Mouse (Mus musculus) heart, embryonic 11.5 days (tissue): ENCODE results near the gene Zg16. TPM values are rescaled to one million over a fixed set of nuclear protein-coding genes. Genes with fewer than 3 reads are reported as not detected.

Experiments used
- ATAC-seq: fragments of 200-750 bp; cut with Nextera tagmentation; replicated peaks from 2 replicates; pipeline ENCODE4 v1.8.0; 2017; ENCODE audit warnings: moderate library complexity; ENCODE audit not compliant: insufficient number of reproducible peaks, low FRiP score, low TSS enrichment
- H3K27ac ChIP-seq: fragments of 300-500 bp; sonication (generic); 2 replicates; pipeline ENCODE4 v1.5.1; 2014; ENCODE audit warnings: mild to moderate bottlenecking, low read depth, low read length
- H3K27me3 ChIP-seq: fragments of 300-500 bp; sonication (generic); 2 replicates; pipeline ENCODE4 v1.6.1; 2014; ENCODE audit warnings: mild to moderate bottlenecking, low read length, mixed read lengths; ENCODE audit not compliant: control insufficient read depth, insufficient read depth
- H3K36me3 ChIP-seq: fragments of 300-500 bp; sonication (generic); 2 replicates; pipeline ENCODE4 v1.6.1; 2014; ENCODE audit warnings: mild to moderate bottlenecking, low read length, moderate library complexity, mixed read lengths; ENCODE audit not compliant: control insufficient read depth, insufficient read depth
- H3K4me1 ChIP-seq: fragments of 300-500 bp; sonication (generic); 2 replicates; pipeline ENCODE4 v1.6.1; 2014; ENCODE audit warnings: low read length; ENCODE audit not compliant: control insufficient read depth, insufficient read depth
- H3K4me2 ChIP-seq: fragments of 300-500 bp; sonication (generic); 2 replicates; pipeline ENCODE4 v1.6.1; 2014; ENCODE audit warnings: mild to moderate bottlenecking, moderate library complexity
- H3K4me3 ChIP-seq: fragments of 300-500 bp; sonication (generic); 2 replicates; pipeline ENCODE4 v1.5.1; 2014; ENCODE audit warnings: low read depth, low read length
- H3K9ac ChIP-seq: fragments of 300-500 bp; sonication (generic); 2 replicates; pipeline ENCODE4 v1.6.1; 2014; ENCODE audit warnings: mild to moderate bottlenecking, low read depth, low read length, moderate library complexity
- H3K9me3 ChIP-seq: fragments of 300-500 bp; sonication (generic); replicated peaks from 2 replicates; pipeline ENCODE4 v1.6.1; 2016; ENCODE audit warnings: low read length; ENCODE audit not compliant: control insufficient read depth
- WGBS: fragments of 180-500 bp; shearing (Covaris S2); extraction: QIAGEN DNeasy Blood & Tissue Kit; methylation state at CpG from one replicate; pipeline ENCODE4 v1.1.7; 2014; ENCODE audit not compliant: insufficient replicate concordance; 5-methylcytosine and 5-hydroxymethylcytosine counted together
- polyA plus RNA-seq: library from polyadenylated mRNA; unstranded; fragments of >200 nt; fragmentation: Nextera tagmentation; extraction: Ambion mirVana; gene quantifications from 2 replicates; pipeline ENCODE4 v1.2.1, GENCODE M21; 2014

Gene Zg16
- polyA plus RNA-seq, 1 experiment from 2014 or later: not detected

DNA sequence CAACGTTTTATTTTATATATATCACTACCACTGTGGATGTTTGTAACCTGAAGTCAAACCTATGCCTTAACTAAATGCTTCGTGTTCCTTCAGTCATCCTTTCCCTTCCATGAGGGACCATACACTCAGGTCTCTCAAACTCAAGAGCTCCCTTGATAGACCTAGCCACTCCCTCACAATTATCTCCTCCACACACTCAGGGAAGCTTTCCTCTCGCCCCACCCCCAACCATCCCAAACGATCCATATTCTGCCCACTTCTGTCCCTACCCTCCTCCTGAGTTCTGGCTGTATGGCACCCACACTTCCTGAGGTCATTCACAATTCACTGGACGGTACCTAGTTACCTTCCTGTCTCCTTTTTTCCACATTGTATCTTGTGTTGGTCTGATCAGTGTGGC lies 11.4 kb upstream of the Zg16 start:
- no peaks in the 10 kb centered on the region for H3K9me3 ChIP-seq
- no peak overlapping the region for H3K9ac ChIP-seq
- no peaks in the 10 kb centered on the region for H3K27me3 ChIP-seq
- ATAC-seq: no peak
- no peaks in the 10 kb centered on the region for H3K4me1 ChIP-seq
- WGBS: 75% methylated on average over 5 of the region's 5 CpGs
- no peak overlapping the region for H3K4me3 ChIP-seq
- no peak overlapping the region for H3K27ac ChIP-seq
- H3K36me3 ChIP-seq: no peaks in the 10 kb centered on the region
- H3K4me2 ChIP-seq: no peak overlapping the region

- no peaks in the 10 kb centered on the region for H3K27me3 ChIP-seq
- ATAC-seq: no peak
- no peak overlapping the region for H3K4me3 ChIP-seq
- H3K9ac ChIP-seq: no peak overlapping the region
- 0 out of 2 replicates have a peak, but pooled peaks cover 5% of the 10 kb centered on the region for H3K4me1 ChIP-seq
- H3K27ac ChIP-seq: no peak overlapping the region
- H3K4me2 ChIP-seq: no peak overlapping the region
- WGBS: 67% methylated on average over 7 of the region's 7 CpGs
- no peaks in the 10 kb centered on the region for H3K36me3 ChIP-seq
- no peaks in the 10 kb centered on the region for H3K9me3 ChIP-seq
Measured at GRCm38 (mm10) chr7:127096456-127096855, 9.3 kb upstream of the Zg16 start.

- H3K9me3 ChIP-seq: no peaks in the 10 kb centered on the region
- WGBS: 74% methylated on average over 3 of the region's 3 CpGs
- H3K36me3 ChIP-seq: no peaks in the 10 kb centered on the region
- H3K9ac ChIP-seq: no peak overlapping the region
- peaks cover 12% of the 10 kb centered on the region; the same call in 1 of the 2 replicates for H3K4me1 ChIP-seq
- H3K4me3 ChIP-seq: no peak overlapping the region
- no peaks in the 10 kb centered on the region for H3K27me3 ChIP-seq
- no peak overlapping the region for H3K27ac ChIP-seq
- no peak for ATAC-seq
- H3K4me2 ChIP-seq: no peak overlapping the region
Measured at GRCm38 (mm10) chr7:127093914-127094313, 6.8 kb upstream of the Zg16 start.

- Histone ChIP-seq H3K36me3 (no peaks in the 10 kb centered on the region), H3K27ac (peak within 1 kb of the TSS; percentile 22; the same call in 1 of the 2 replicates), H3K9ac (0 out of 2 replicates have a peak within 1 kb of the TSS, but pooled peaks have one; percentile 39), H3K9me3 (no peaks in the 10 kb centered on the region), H3K4me2 (peak within 1 kb of the TSS; percentile 30), H3K4me1 (peaks cover 14% of the 10 kb centered on the region; the same call in 1 of the 2 replicates), H3K4me3 (peak within 1 kb of the TSS; percentile 19), H3K27me3 (no peaks in the 10 kb centered on the region)
- ATAC-seq: peak; percentile 76
- WGBS: 56% methylated on average over 16 of the region's 16 CpGs
Measured at GRCm38 (mm10) chr7:127091114-127091896, 4.2 kb upstream of the Zg16 start, which contains the start of gene AI467606. TSS of gene AI467606 (plus strand) at chr7:127091359.

DNA sequence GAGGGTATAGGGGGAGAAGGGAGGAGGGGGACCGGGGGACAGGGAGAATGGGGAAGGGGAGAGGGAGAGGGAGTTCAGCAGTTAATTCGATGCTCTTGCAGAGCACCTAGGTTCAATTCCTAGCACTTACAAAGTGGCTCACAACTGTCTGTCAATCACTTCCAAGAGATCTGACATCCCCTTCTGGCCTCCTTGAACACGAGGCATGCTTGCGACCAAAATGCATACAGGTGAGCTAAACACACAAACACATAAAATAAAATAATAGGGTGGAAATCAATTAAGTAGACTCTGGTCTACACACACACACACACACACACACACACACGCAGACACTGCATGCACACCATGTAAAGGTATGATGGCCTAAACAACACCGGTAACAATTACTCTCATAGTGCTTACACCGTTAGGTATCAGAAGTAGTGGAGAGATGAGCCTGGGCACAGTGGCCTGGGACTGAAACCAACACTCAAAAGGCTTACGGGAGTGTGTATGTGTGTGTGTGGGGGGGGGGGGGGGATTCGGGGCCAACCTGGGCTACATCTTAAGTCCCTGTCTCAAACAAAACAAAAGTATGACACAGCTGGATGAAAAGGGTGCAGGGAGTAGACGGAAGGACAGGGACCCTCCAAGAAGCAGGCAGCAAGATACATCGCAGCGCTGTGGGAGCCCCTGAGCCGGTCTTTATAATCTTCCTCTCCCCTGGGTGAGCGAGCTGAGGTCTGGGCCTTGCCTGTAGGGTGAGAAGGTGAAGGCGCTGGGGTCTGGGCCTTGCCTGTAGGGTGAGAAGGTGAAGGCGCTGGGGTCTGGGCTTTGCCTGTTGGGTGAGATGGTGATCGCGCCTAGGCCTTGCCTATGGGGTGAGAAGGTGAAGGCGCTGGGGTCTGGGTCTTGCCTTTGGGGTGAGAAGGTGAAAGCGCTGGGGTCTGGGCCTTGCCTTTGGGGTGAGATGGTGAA lies 3.3 kb upstream of the Zg16 start:
- H3K4me1 ChIP-seq: peaks cover 14% of the 10 kb centered on the region; the same call in 1 of the 2 replicates
- H3K9me3 ChIP-seq: no peaks in the 10 kb centered on the region
- 81% methylated on average over 20 of the region's 20 CpGs for WGBS
- H3K36me3 ChIP-seq: no peaks in the 10 kb centered on the region
- ATAC-seq: no peak
- no peak overlapping the region for H3K4me3 ChIP-seq
- H3K4me2 ChIP-seq: peak overlapping the region; percentile 30
- H3K27me3 ChIP-seq: no peaks in the 10 kb centered on the region
- no peak overlapping the region for H3K9ac ChIP-seq
- no peak overlapping the region for H3K27ac ChIP-seq

DNA sequence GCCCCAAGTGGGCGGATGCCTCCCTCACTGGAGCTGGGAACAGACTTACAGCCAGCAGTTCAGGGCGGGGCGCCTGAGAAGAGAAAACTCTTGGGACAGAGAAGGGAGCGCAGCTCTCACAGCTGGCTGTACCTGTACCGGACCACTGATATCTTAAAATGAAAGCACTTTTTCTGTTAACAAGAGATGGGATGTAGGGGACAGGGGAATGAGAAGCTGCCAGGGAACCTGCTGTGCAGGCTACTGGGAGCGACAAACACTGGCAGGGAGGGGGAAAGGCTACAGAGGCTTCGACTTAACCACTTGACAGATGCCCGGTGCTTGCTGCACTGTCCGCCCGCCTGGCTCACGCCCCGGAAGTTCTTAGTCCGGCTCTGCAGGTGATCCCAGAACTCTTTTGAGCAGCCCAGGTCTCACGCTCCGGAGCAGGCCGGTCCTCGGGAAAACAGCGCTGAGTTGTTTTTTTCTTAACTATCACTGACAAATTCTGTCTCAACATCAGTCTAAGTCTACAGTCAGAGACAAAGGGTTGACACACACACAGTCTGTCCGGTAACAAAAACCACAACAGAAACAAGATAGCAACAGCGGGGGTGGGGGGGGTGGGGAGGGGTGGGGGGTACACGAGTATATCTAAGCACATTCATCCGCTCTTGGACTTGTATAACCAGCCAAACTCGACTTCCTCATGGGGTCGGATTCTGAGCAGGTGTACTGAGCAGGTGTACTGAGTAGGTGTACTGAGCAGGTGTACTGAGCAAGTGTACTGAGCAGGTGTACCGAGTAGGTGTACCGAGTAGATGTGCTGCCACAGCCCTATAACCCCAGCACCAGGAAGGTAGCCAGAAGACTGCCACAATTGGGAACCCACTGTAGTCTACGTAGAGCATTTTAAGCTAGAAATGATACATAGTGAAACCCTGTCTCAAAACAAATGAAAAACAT lies 2.0 kb upstream of the Zg16 start:
- H3K4me3 ChIP-seq: peak overlapping the region; percentile 23
- no peaks in the 10 kb centered on the region for H3K27me3 ChIP-seq
- no peaks in the 10 kb centered on the region for H3K9me3 ChIP-seq
- 20% methylated on average over 27 of the region's 27 CpGs for WGBS
- 0 out of 2 replicates have a peak, but pooled peaks have one; percentile 46 for ATAC-seq
- peak overlapping the region; percentile 66 for H3K9ac ChIP-seq
- H3K4me2 ChIP-seq: peak overlapping the region; percentile 66
- no peaks in the 10 kb centered on the region for H3K36me3 ChIP-seq
- no peak overlapping the region for H3K27ac ChIP-seq
- H3K4me1 ChIP-seq: peaks cover 14% of the 10 kb centered on the region; the same call in 1 of the 2 replicates

GRCm38 (mm10) chr7:127088083-127088482 lies 955 bp upstream of the Zg16 start:
- no peaks in the 10 kb centered on the region for H3K27me3 ChIP-seq
- no peak overlapping the region for H3K4me3 ChIP-seq
- H3K4me1 ChIP-seq: peaks cover 14% of the 10 kb centered on the region; the same call in 1 of the 2 replicates
- H3K27ac ChIP-seq: no peak overlapping the region
- WGBS: 87% methylated on average over 3 of the region's 3 CpGs
- no peaks in the 10 kb centered on the region for H3K36me3 ChIP-seq
- no peak for ATAC-seq
- H3K9me3 ChIP-seq: no peaks in the 10 kb centered on the region
- no peak overlapping the region for H3K4me2 ChIP-seq
- no peak overlapping the region for H3K9ac ChIP-seq
